Mouse (Mus musculus): ENCODE measurements around the gene Crocc2. TPM values are rescaled to one million over a fixed set of nuclear protein-coding genes. Genes with fewer than 3 reads are reported as not detected.

Crocc2 gene
- polyA plus RNA-seq, 1 experiment from 2014 or later = 0.19 TPM

GRCm38 (mm10) chr1:93225731-93226520 is 57.4 kb downstream of the Crocc2 start:
- H3K27me3 ChIP-seq (replicated peaks) = 0 out of 2 replicates have a peak, but pooled peaks cover 6% of the 10 kb centered on the region
- ATAC-seq (ENCODE audit: low FRiP score, low read depth) = no peak
- WGBS = 83% methylated on average over 5 of the region's 5 CpGs
- H3K9ac ChIP-seq = no peak overlapping the region
- H3K4me3 ChIP-seq = no peak overlapping the region
- H3K27ac ChIP-seq = no peak overlapping the region
- no peaks in the 10 kb centered on the region for H3K36me3 ChIP-seq
- peaks cover 10% of the 10 kb centered on the region for H3K4me1 ChIP-seq
- no peaks in the 10 kb centered on the region for H3K9me3 ChIP-seq
- no peak overlapping the region for H3K4me2 ChIP-seq (replicated peaks)

- peaks cover 10% of the 10 kb centered on the region for H3K4me1 ChIP-seq
- no peak overlapping the region for H3K4me2 ChIP-seq (replicated peaks)
- 69% methylated on average over 7 of the region's 7 CpGs for WGBS
- no peak overlapping the region for H3K4me3 ChIP-seq
- H3K9me3 ChIP-seq = no peaks in the 10 kb centered on the region
- no peaks in the 10 kb centered on the region for H3K36me3 ChIP-seq
- no peak overlapping the region for H3K27ac ChIP-seq
- no peak for ATAC-seq (ENCODE audit: low FRiP score, low read depth)
- 0 out of 2 replicates have a peak, but pooled peaks cover 6% of the 10 kb centered on the region for H3K27me3 ChIP-seq (replicated peaks)
- no peak overlapping the region for H3K9ac ChIP-seq
Observed at GRCm38 (mm10) chr1:93227303-93227975, 58.9 kb downstream of the Crocc2 start.

- H3K4me2 ChIP-seq (replicated peaks) = no peak overlapping the region
- H3K9me3 ChIP-seq = no peaks in the 10 kb centered on the region
- no peak overlapping the region for H3K27ac ChIP-seq
- no peaks in the 10 kb centered on the region for H3K36me3 ChIP-seq
- H3K4me1 ChIP-seq = peaks cover 10% of the 10 kb centered on the region
- no peak overlapping the region for H3K4me3 ChIP-seq
- no peak for ATAC-seq (ENCODE audit: low FRiP score, low read depth)
- WGBS = 94% methylated on average over 7 of the region's 7 CpGs
- H3K27me3 ChIP-seq (replicated peaks) = 0 out of 2 replicates have a peak, but pooled peaks cover 6% of the 10 kb centered on the region
- no peak overlapping the region for H3K9ac ChIP-seq
Observed at GRCm38 (mm10) chr1:93227976-93228365, 59.4 kb downstream of the Crocc2 start.

GRCm38 (mm10) chr1:93229221-93229620 is 60.7 kb downstream of the Crocc2 start:
- Histone ChIP-seq H3K27me3 (replicated peaks) (0 out of 2 replicates have a peak, but pooled peaks cover 4% of the 10 kb centered on the region), H3K9ac (no peak overlapping the region), H3K9me3 (no peaks in the 10 kb centered on the region), H3K27ac (no peak overlapping the region), H3K4me2 (replicated peaks) (no peak overlapping the region), H3K36me3 (no peaks in the 10 kb centered on the region), H3K4me3 (no peak overlapping the region), H3K4me1 (peaks cover 10% of the 10 kb centered on the region)
- no peak for ATAC-seq (ENCODE audit: low FRiP score, low read depth)
- 88% methylated on average over 6 of the region's 6 CpGs for WGBS

GRCm38 (mm10) chr1:93229626-93230025 is 61.1 kb downstream of the Crocc2 start:
- peaks cover 8% of the 10 kb centered on the region for H3K27me3 ChIP-seq (replicated peaks)
- no peak overlapping the region for H3K27ac ChIP-seq
- no peak overlapping the region for H3K9ac ChIP-seq
- no peaks in the 10 kb centered on the region for H3K9me3 ChIP-seq
- H3K4me2 ChIP-seq (replicated peaks) = no peak overlapping the region
- no peaks in the 10 kb centered on the region for H3K36me3 ChIP-seq
- H3K4me1 ChIP-seq = peaks cover 10% of the 10 kb centered on the region
- WGBS = 80% methylated on average over 4 of the region's 4 CpGs
- ATAC-seq (ENCODE audit: low FRiP score, low read depth) = no peak
- H3K4me3 ChIP-seq = no peak overlapping the region

GRCm38 (mm10) chr1:93235576-93236544 is 67.3 kb downstream of the Crocc2 start, which contains the start of gene Sned1:
Sned1 (plus strand) TSS chr1:93235841.
- peak within 1 kb of the TSS; percentile 54 for H3K9ac ChIP-seq
- H3K27me3 ChIP-seq (replicated peaks) = peaks cover 38% of the 10 kb centered on the region
- WGBS = under 1% methylated on average over 100 of the region's 100 CpGs
- H3K9me3 ChIP-seq = no peaks in the 10 kb centered on the region
- H3K4me1 ChIP-seq = peaks cover 17% of the 10 kb centered on the region
- H3K4me3 ChIP-seq = peak within 1 kb of the TSS; percentile 50
- H3K4me2 ChIP-seq (replicated peaks) = peak within 1 kb of the TSS; percentile 99
- H3K36me3 ChIP-seq = no peaks in the 10 kb centered on the region
- ATAC-seq (ENCODE audit: low FRiP score, low read depth) = peak; percentile 73
- H3K27ac ChIP-seq = no peak within 1 kb of the TSS

GRCm38 (mm10) chr1:93236545-93236924 is 68.0 kb downstream of the Crocc2 start:
- no peaks in the 10 kb centered on the region for H3K9me3 ChIP-seq
- no peaks in the 10 kb centered on the region for H3K36me3 ChIP-seq
- peak overlapping the region; percentile 54 for H3K9ac ChIP-seq
- H3K27ac ChIP-seq = no peak overlapping the region
- peaks cover 17% of the 10 kb centered on the region for H3K4me1 ChIP-seq
- peak overlapping the region; percentile 50 for H3K4me3 ChIP-seq
- H3K4me2 ChIP-seq (replicated peaks) = peak overlapping the region; percentile 99
- H3K27me3 ChIP-seq (replicated peaks) = peaks cover 38% of the 10 kb centered on the region
- ATAC-seq (ENCODE audit: low FRiP score, low read depth) = peak; percentile 30
- whole genome bisulfite sequencing = 14% methylated on average over 3 of the region's 3 CpGs

- Histone ChIP-seq H3K9me3 (no peaks in the 10 kb centered on the region), H3K27ac (no peak overlapping the region), H3K4me2 (replicated peaks) (peak overlapping the region; percentile 16; the same call in 1 of the 2 replicates), H3K4me3 (no peak overlapping the region), H3K27me3 (replicated peaks) (peaks cover 38% of the 10 kb centered on the region), H3K4me1 (peaks cover 17% of the 10 kb centered on the region), H3K36me3 (no peaks in the 10 kb centered on the region), H3K9ac (no peak overlapping the region)
- 92% methylated on average over 10 of the region's 10 CpGs for WGBS
- ATAC-seq (ENCODE audit: low FRiP score, low read depth) = no peak
Observed at GRCm38 (mm10) chr1:93237676-93238075, 69.2 kb downstream of the Crocc2 start.

- Histone ChIP-seq H3K4me2 (replicated peaks) (peak overlapping the region; percentile 16; the same call in 1 of the 2 replicates), H3K27me3 (replicated peaks) (peaks cover 38% of the 10 kb centered on the region)
- WGBS = 56% methylated on average over 4 of the region's 4 CpGs
Observed at GRCm38 (mm10) chr1:93238201-93238600, 69.7 kb downstream of the Crocc2 start.

GRCm38 (mm10) chr1:93245936-93246335 is 77.4 kb downstream of the Crocc2 start:
- 57% methylated on average over 2 of the region's 2 CpGs for WGBS
- H3K36me3 ChIP-seq = no peaks in the 10 kb centered on the region
- no peaks in the 10 kb centered on the region for H3K4me1 ChIP-seq
- H3K27ac ChIP-seq = no peak overlapping the region
- H3K9me3 ChIP-seq = no peaks in the 10 kb centered on the region
- H3K9ac ChIP-seq = no peak overlapping the region
- no peaks in the 10 kb centered on the region for H3K27me3 ChIP-seq (replicated peaks)
- H3K4me2 ChIP-seq (replicated peaks) = no peak overlapping the region
- H3K4me3 ChIP-seq = no peak overlapping the region
- no peak for ATAC-seq (ENCODE audit: low FRiP score, low read depth)

More at GRCm38 (mm10) chr1:93238201-93238600, 69.7 kb downstream of the Crocc2 start:
- Histone ChIP-seq H3K4me1 (peaks cover 17% of the 10 kb centered on the region), H3K36me3 (no peaks in the 10 kb centered on the region), H3K27ac (no peak overlapping the region), H3K9me3 (no peaks in the 10 kb centered on the region), H3K9ac (no peak overlapping the region), H3K4me3 (no peak overlapping the region)
- ATAC-seq (ENCODE audit: low FRiP score, low read depth) = no peak

GRCm38 (mm10) chr1:93252586-93252985 is 84.1 kb downstream of the Crocc2 start:
- ATAC-seq (ENCODE audit: low FRiP score, low read depth) = no peak
- H3K9ac ChIP-seq = no peak overlapping the region
- WGBS = 50% methylated on average over 2 of the region's 2 CpGs

More at GRCm38 (mm10) chr1:93252586-93252985, 84.1 kb downstream of the Crocc2 start:
- no peaks in the 10 kb centered on the region for H3K27me3 ChIP-seq (replicated peaks)
- no peak overlapping the region for H3K27ac ChIP-seq
- no peak overlapping the region for H3K4me2 ChIP-seq (replicated peaks)
- 0 out of 2 replicates have a peak, but pooled peaks cover 3% of the 10 kb centered on the region for H3K4me1 ChIP-seq
- H3K4me3 ChIP-seq = no peak overlapping the region
- no peaks in the 10 kb centered on the region for H3K9me3 ChIP-seq
- H3K36me3 ChIP-seq = no peaks in the 10 kb centered on the region
